Mouse (Mus musculus) kidney, adult 2 months (tissue): Measurements from ENCODE around the gene Enpp1. TPM values are rescaled to one million over a fixed set of nuclear protein-coding genes. Genes with fewer than 3 reads are reported as not detected.

Experiments used
- DNase-seq: peaks from one replicate; pipeline ENCODE4 v3.0.0; 2021
- H3K27ac ChIP-seq: fragments of 200-500 bp; 2 replicates; pipeline ENCODE4 v1.5.1; 2012; ENCODE audit warnings: low read depth, low read length, control low read depth, inconsistent platforms; ENCODE audit not compliant: insufficient read depth
- H3K27me3 ChIP-seq: fragments of 200-500 bp; replicated peaks from 2 replicates; pipeline ENCODE4 v1.6.1; 2012; ENCODE audit warnings: mild to moderate bottlenecking, moderate library complexity, low read length, inconsistent platforms; ENCODE audit not compliant: control insufficient read depth, insufficient read depth
- H3K36me3 ChIP-seq: fragments of 200-500 bp; 2 replicates; pipeline ENCODE4 v1.6.1; 2012; ENCODE audit warnings: mild to moderate bottlenecking, moderate library complexity, low read length, inconsistent platforms; ENCODE audit not compliant: control insufficient read depth, insufficient read depth
- H3K4me1 ChIP-seq: fragments of 200-500 bp; 2 replicates; pipeline ENCODE4 v1.6.1; 2011; ENCODE audit warnings: low read length; ENCODE audit not compliant: control insufficient read depth, insufficient read depth
- H3K4me3 ChIP-seq: fragments of 200-500 bp; 2 replicates; pipeline ENCODE4 v1.5.1; 2011; ENCODE audit warnings: mild to moderate bottlenecking, low read depth, low read length, control low read depth; ENCODE audit not compliant: insufficient read depth
- CTCF ChIP-seq: fragments of 200-500 bp; conservative IDR thresholded peaks from 2 replicates; pipeline ENCODE4 v1.5.1; 2011; ENCODE audit warnings: low read depth, mild to moderate bottlenecking, control low read depth, low read length, moderate library complexity, mixed read lengths; ENCODE audit not compliant: insufficient read depth, insufficient read length
- POLR2A ChIP-seq: fragments of 200-500 bp; IDR thresholded peaks from one replicate; pipeline ENCODE4 v1.6.1; 2011; ENCODE audit warnings: low read depth, low read length, control low read depth
- WGBS: fragments of 180-500 bp; shearing (Covaris S2); methylation state at CpG from one replicate; pipeline ENCODE4 v1.1.7; 2018; 5-methylcytosine and 5-hydroxymethylcytosine counted together
- polyA plus RNA-seq: library from polyadenylated mRNA; depleted of rRNA; stranded (reverse); fragments of >200 nt; gene quantifications from 2 replicates; pipeline ENCODE4 v1.2.3, GENCODE M21; 2012

Gene Enpp1
- polyA plus RNA-seq, 1 experiment: 8.5 TPM

DNA sequence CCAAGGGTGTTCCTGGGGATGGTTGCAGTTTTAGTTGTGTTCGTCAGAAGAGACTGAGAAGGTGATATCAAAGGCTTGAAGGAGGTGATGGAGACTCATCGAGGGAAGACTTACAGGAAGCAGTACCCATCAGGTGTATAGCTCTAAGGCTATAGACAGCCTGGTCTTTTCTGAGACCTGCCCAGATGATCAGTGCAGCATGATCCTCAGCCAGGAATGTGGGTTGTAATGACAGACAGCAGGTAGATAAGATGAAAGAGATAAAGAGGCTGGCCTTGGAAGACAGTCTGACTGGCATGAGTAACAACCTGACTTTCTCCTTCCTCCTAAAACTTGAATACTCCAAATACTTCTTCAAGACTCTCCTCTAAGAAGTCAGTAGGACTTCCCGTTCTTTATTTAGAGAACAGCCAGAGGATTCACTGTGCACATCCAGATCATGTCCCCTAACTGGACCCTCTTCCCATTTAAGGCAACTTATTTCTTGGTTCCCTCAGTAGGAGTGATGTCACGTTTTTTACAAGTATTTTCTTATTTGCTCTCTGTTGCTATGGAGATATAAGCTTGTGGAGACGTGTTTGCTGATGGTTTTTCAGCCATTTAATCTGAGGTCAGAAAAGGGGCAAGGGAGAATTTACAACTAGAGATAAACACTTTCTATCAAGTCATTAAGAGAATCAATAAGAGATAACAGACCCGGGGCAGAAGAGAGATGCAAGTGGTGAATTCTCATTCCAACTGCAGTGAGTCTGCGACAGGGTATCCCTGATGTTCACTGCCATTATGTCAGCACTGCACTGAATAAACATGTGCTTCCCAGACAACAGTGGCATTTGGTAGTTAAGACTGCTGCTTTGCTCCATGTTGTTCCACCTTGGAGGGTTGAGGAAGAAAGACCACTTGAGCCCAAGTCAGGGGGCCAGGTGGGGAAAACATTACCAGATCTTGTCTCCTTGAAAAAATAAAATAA, 29.6 kb upstream of the Enpp1 start:
- H3K27ac ChIP-seq: no peak overlapping the region
- TF ChIP-seq POLR2A (no peak), CTCF (no peak)
- H3K36me3 ChIP-seq: no peaks in the 10 kb centered on the region
- 74% methylated on average over 7 of the region's 7 CpGs for WGBS
- H3K27me3 ChIP-seq: no peaks in the 10 kb centered on the region
- DNase-seq: no peak
- H3K4me3 ChIP-seq: no peak overlapping the region
- no peaks in the 10 kb centered on the region for H3K4me1 ChIP-seq

DNA sequence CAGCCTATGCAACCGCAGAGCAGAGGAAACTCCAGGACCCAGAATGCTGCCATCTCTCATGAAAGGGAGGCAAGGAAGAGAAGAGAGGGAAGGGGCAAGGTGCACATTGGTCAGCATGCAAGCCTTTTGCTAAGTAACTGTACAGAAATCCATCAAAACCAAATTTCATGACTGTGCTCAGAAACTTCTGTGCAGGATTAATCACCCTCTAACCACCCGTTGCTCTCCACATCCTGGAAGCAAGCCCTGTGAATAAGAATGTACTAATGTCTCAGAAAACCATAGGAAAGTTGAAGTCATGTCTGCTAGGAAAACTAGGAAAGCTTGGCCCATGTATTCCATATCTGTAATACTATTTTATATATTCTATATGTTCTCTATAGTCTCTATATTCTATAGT, 27.2 kb upstream of the Enpp1 start:
- no peak for DNase-seq
- Histone ChIP-seq H3K27ac (no peak overlapping the region), H3K27me3 (no peaks in the 10 kb centered on the region), H3K4me1 (no peaks in the 10 kb centered on the region), H3K4me3 (no peak overlapping the region), H3K36me3 (no peaks in the 10 kb centered on the region)
- 57% methylated on average over 2 of the region's 2 CpGs for WGBS
- TF ChIP-seq POLR2A: no peak
- no peak for TF ChIP-seq CTCF

- no peaks in the 10 kb centered on the region for H3K36me3 ChIP-seq
- no peaks in the 10 kb centered on the region for H3K27me3 ChIP-seq
- no peak for DNase-seq
- H3K4me3 ChIP-seq: no peak overlapping the region
- 85% methylated on average over 2 of the region's 2 CpGs for WGBS
- H3K4me1 ChIP-seq: no peaks in the 10 kb centered on the region
- TF ChIP-seq CTCF (no peak), POLR2A (no peak)
- H3K27ac ChIP-seq: no peak overlapping the region
Measured at GRCm38 (mm10) chr10:24738456-24738855, 26.5 kb upstream of the Enpp1 start.

GRCm38 (mm10) chr10:24735027-24735777, 23.2 kb upstream of the Enpp1 start:
- Histone ChIP-seq H3K27me3 (no peaks in the 10 kb centered on the region), H3K4me1 (no peaks in the 10 kb centered on the region), H3K27ac (no peak overlapping the region), H3K36me3 (no peaks in the 10 kb centered on the region), H3K4me3 (no peak overlapping the region)
- WGBS: 58% methylated on average over 5 of the region's 5 CpGs
- no peak for DNase-seq
- TF ChIP-seq POLR2A: no peak

- TF ChIP-seq CTCF: no peak
- TF ChIP-seq POLR2A: no peak
- Histone ChIP-seq H3K27me3 (no peaks in the 10 kb centered on the region), H3K4me1 (no peaks in the 10 kb centered on the region), H3K27ac (no peak overlapping the region), H3K36me3 (no peaks in the 10 kb centered on the region), H3K4me3 (no peak overlapping the region)
- 94% methylated on average over 4 of the region's 4 CpGs for WGBS
- no peak for DNase-seq
Measured at GRCm38 (mm10) chr10:24727478-24727877, 15.5 kb upstream of the Enpp1 start.

GRCm38 (mm10) chr10:24725197-24725596, 13.2 kb upstream of the Enpp1 start:
- no peak for TF ChIP-seq POLR2A
- TF ChIP-seq CTCF: no peak
- 69% methylated on average over 2 of the region's 2 CpGs for WGBS
- Histone ChIP-seq H3K4me1 (no peaks in the 10 kb centered on the region), H3K36me3 (no peaks in the 10 kb centered on the region), H3K27me3 (no peaks in the 10 kb centered on the region), H3K4me3 (no peak overlapping the region), H3K27ac (no peak overlapping the region)
- no peak for DNase-seq

GRCm38 (mm10) chr10:24721841-24722240, 9.9 kb upstream of the Enpp1 start:
- TF ChIP-seq CTCF (no peak), POLR2A (no peak)
- no peak for DNase-seq
- Histone ChIP-seq H3K36me3 (no peaks in the 10 kb centered on the region), H3K4me3 (no peak overlapping the region), H3K27me3 (no peaks in the 10 kb centered on the region), H3K4me1 (no peaks in the 10 kb centered on the region), H3K27ac (no peak overlapping the region)
- 95% methylated on average over 3 of the region's 3 CpGs for WGBS
